Mouse (Mus musculus): ENCODE measurements at regions not wholly inside any gene's neighbourhood (a gene's known extent, or its start where the extent isn't known, plus 50 kb on each side); places are given as distances from the start of the nearest gene placed in this dataset.

DNA sequence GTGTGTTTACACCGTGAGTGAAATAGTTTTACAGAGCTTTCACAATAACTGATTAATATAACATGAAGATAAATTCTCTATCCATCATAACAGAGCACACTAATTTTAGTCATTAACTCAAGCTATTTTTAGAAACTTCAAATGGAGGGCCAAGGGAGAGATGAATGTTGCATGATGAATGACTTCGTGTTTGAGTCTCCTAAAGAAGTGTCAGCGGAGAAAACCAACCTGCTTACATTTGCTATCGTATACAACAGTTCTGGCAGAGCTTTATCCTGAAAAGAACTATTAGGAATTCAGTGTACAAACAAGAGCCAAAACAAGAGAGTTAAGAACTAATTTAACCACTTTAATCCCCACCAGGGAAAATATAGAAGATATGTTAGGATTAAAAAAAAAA lies 526.9 kb downstream of the Zpld1 start:
- no peak for DNase-seq (ENCODE audit: low spot score in 2 of 2)

DNA sequence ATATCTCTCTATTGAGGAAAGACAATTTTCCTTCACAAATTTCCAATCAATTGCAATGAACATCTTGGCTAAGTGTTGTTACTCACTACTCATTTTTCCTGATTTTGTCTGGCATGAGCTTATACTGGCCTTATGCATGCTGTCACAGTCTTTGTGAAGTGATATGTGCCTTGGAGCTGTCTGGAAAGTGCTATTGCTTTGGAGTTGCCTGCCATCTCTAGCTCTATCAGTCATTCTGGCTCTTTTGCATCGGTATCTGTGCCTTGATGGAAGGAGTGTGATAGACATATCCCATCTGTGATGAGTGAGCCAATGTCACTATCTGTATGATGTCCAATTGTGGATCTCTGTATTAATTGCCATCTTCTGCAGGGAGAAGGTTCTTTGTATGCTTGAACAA lies 553.6 kb downstream of the Zpld1 start:
- no peak for DNase-seq (ENCODE audit: low spot score in 2 of 2)

DNA sequence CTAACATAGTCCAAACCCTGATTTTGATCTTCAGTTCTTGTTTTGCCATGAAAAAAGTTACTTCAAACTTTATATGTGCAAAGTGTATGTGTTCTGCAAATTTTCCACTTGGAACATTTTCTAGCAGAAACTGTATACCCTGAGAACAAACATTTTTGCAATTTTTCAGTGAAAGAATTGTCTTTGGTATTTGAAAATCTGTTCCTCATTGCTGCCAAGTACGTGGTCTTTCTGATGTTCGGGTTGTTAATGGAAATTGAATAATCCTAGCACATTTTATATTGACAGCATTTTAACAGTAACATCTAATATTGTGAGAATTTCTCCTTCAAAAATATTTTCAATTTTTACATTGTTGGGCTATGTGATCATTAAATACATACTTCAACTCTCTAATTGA lies 564.3 kb downstream of the Zpld1 start:
- DNase-seq (ENCODE audit: low spot score in 2 of 2), result no peak

DNA sequence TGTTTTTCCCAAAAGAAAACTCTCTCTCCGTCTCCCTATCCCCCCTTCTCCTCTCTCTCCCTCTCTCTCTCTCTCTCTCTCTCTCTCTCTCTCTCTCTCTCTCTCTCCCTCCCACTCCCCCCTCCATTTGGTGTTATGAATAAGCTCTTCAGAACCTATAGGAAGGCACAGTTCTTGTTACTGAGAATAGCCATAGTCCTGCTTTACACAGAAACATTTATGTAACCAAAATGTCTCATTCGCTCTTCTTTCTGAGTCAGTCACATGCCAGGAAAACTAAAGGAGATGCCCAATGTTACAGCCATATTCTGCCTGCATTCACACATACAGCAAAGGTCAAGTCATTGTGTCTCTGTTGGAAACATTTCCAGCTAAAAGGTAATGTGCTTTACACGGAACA lies 589.9 kb downstream of the Zpld1 start:
- no peak for DNase-seq (ENCODE audit: low spot score in 2 of 2)

DNA sequence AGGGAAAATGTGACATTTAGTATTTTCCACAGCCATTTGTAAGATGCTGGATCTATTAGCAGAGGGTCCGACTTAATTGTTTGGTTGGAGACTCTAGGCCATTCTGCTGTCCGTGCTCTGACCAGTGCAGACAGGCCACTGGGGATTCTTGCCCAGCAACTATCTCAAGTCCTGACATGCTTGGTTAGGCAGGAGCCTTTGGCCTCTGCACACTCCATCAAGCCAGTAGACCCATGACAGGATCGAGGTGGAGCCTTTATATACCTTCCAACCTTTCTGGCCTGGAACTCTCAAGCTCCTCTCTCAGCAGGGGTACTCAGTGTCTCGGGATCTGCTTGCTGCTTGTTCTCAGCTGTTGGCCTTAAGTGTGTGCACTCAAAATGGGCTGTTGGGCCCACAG lies 615.0 kb downstream of the Zpld1 start:
- peak; percentile 13 to 16 for DNase-seq (ENCODE audit: low spot score in 2 of 2)

DNA sequence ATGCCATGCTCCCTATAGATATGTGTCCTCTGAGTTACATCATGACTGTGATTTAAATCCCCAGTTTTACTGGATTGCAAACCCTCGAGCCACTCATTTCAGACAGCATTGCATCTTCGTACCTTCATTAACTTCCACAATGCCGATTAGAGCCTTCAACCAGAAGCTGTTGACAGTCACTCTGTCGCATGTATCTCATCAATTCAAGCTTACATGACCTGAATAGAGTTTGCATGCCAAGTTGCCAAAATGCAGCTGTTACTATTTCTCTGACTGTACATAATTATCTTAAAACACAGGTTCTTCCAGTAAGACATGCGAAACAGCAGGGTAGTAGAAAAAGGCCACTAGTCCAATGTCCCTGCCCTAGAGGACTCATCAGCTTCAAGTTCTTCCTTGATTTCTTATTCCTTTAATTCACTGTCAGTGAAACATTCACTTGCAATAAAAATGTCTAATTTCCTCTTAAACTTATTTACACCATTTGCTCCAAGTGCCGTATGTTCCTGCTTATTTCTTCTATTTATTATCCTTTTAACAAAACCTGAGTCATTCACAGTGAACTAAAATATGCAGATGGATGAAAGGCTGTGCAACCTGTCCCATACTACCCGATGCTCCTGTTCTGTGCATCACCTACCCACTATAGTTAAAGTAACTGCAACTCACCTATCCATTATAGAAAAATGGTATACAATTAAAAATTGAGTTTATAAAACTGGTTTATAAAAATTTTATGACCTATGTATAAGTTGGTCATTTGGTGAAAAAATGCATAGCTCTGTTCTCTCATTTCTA lies 648.9 kb downstream of the Zpld1 start:
- no peak for DNase-seq (ENCODE audit: low spot score in 2 of 2)

DNA sequence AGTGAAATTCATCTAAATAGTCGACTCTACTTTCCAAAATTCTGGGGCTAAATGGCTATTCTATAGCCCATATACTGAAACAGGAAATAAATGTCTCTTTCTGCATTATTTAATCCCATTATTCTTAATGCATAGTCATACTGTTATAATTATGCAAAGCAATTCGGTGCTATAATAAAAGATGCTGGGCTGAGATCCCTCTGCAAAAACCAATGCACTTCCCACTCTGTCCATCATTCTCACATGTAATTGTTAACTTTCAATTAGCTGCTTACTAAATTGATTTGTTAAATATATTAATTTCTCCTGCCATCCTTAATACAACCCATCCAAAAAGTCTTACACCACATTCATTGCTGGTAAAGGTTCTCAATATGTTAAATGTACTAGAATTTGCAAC lies 650.0 kb downstream of the Zpld1 start:
- DNase-seq (ENCODE audit: low spot score in 2 of 2), result no peak

DNA sequence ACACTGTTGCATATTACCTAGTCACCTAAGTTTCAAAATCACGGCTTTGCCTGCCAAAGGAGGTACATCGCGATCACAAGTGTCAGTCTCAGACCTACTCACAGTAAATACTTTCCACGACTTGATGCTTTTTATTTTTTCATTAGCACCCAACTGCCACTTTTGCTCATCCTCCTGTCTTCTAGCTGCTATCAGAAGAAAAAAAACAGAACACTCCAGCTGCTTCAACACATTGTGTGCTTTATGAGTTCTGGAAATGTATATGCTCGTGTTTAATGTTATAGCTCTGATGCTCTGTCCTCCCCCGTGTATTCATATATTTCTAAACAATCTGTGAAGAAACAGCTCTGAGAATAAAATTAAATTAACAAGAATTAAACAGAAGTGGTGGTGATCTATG lies 651.5 kb downstream of the Zpld1 start:
- no peak for DNase-seq (ENCODE audit: low spot score in 2 of 2)

DNA sequence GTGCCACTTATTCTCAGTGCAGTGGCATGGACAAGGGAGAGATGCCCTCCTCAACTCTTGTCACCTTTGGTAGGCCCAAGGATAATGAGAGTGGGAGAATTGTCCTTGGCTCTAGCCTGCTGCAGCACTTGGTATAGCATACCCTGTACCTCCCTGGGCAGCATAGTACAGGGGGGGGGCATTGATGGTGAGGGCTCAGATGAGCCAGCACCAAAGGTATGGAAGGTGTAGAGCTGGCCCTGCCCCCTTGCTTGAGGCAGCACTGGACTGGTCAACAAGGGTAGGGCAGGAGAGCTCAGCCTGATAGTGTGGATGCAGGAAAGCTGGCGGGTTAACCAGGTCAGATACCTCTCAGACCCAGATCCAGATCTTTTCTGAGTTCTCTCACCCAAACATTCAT lies 668.6 kb downstream of the Zpld1 start:
- no peak for DNase-seq (ENCODE audit: low spot score in 2 of 2)

DNA sequence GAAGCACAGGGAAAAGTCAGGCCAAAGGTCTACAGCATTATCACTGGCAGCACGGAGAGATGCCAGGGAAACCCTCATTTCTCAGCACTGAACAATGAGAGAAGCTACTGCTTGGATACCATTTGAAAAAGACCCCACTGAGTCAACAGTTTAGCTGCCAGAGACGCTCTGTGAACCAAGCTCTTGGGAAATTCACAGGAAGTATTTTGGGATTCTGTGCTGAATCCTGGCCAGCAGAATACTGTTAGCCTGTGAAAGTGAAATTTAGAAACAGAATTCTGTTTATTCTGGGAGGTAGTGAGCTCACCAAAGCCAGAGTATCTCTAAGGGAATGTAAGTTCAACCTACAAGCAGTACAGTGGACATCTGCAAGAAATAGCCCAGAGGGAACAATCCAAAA lies 705.1 kb downstream of the Zpld1 start:
- DNase-seq (ENCODE audit: low spot score in 2 of 2), result no peak

All from urinary bladder, adult 18-20 months (tissue).